Mouse (Mus musculus) left cerebral cortex, postnatal 10 days (tissue): ENCODE data around the gene Map3k7cl. TPM values are rescaled to one million over a fixed set of nuclear protein-coding genes. Genes with fewer than 3 reads are reported as not detected.

ENCODE experiments used
- DNase-seq, 2 experiments: peaks; one replicate each; pipeline ENCODE4 v3.0.0; 2021 to 2022; ENCODE audit warnings: low spot score in 2 of 2, mixed read lengths in 1 of 2; ENCODE audit errors: extremely low spot score in 1 of 2
- intact Hi-C: fragments of 180-260 bp; cut with DNase I; formaldehyde crosslinking; loops from one replicate; pipeline ENCODE4 v1.15.1; 2025
- total RNA-seq, 2 experiments: library from RNA; stranded (reverse); gene quantifications; 2 replicates each; pipeline ENCODE4 v1.2.3; 2021

Map3k7cl gene
- 1 to 10 TPM in 1 of 2 experiments, under 1 TPM in 1; 0.69 to 1.1 TPM for total RNA-seq

GRCm38 (mm10) chr16:87552907-87553691 lies at the start of gene Map3k7cl:
Gene Map3k7cl, plus strand, starts transcription at chr16:87553330.
- intact Hi-C loops: no loop called here
- DNase-seq: no peak

- no peak for DNase-seq
- intact Hi-C loops: no loop called here
Observed at GRCm38 (mm10) chr16:87511706-87512105, 41.4 kb upstream of the Map3k7cl start.

GRCm38 (mm10) chr16:87512331-87512730 lies 40.8 kb upstream of the Map3k7cl start:
- DNase-seq: no peak
- intact Hi-C loops: no loop called here

- DNase-seq: no peak
- intact Hi-C loops: no loop called here
Observed at GRCm38 (mm10) chr16:87524228-87524627, 28.9 kb upstream of the Map3k7cl start.

- no peak for DNase-seq
- intact Hi-C loops: no loop called here
Observed at GRCm38 (mm10) chr16:87527553-87528249, 25.4 kb upstream of the Map3k7cl start.

GRCm38 (mm10) chr16:87528755-87529154 lies 24.4 kb upstream of the Map3k7cl start:
- no peak for DNase-seq
- intact Hi-C loops: no loop called here

- intact Hi-C loops: no loop called here
- no peak for DNase-seq
Observed at GRCm38 (mm10) chr16:87548348-87548747, 4.8 kb upstream of the Map3k7cl start.

GRCm38 (mm10) chr16:87556320-87556719 lies 3.2 kb downstream of the Map3k7cl start:
- intact Hi-C loops: no loop called here
- DNase-seq: no peak

GRCm38 (mm10) chr16:87561501-87561900 lies 8.4 kb downstream of the Map3k7cl start:
- DNase-seq: no peak
- intact Hi-C loops: no loop called here

- intact Hi-C loops: no loop called here
- DNase-seq: no peak
Observed at GRCm38 (mm10) chr16:87563524-87563923, 10.4 kb downstream of the Map3k7cl start.

GRCm38 (mm10) chr16:87564564-87564963 lies 11.4 kb downstream of the Map3k7cl start:
- intact Hi-C loops: no loop called here
- no peak for DNase-seq

- intact Hi-C loops: no loop called here
- DNase-seq: peak; percentile 53 to 62
Observed at GRCm38 (mm10) chr16:87567572-87567971, 14.4 kb downstream of the Map3k7cl start.

- intact Hi-C loops: no loop called here
- DNase-seq: no peak
Observed at GRCm38 (mm10) chr16:87568241-87568640, 15.1 kb downstream of the Map3k7cl start.

GRCm38 (mm10) chr16:87569576-87570105 lies 16.5 kb downstream of the Map3k7cl start:
- no peak for DNase-seq
- intact Hi-C loops: no loop called here

GRCm38 (mm10) chr16:87570334-87570733 lies 17.2 kb downstream of the Map3k7cl start:
- intact Hi-C loops: no loop called here
- no peak for DNase-seq

GRCm38 (mm10) chr16:87573409-87573808 lies 20.3 kb downstream of the Map3k7cl start:
- no peak for DNase-seq
- intact Hi-C loops: no loop called here

- DNase-seq: no peak
- intact Hi-C loops: no loop called here
Observed at GRCm38 (mm10) chr16:87574160-87574559, 21.0 kb downstream of the Map3k7cl start.

GRCm38 (mm10) chr16:87575600-87575999 lies 22.5 kb downstream of the Map3k7cl start:
- DNase-seq: no peak
- intact Hi-C loops: no loop called here

- no peak for DNase-seq
- intact Hi-C loops: no loop called here
Observed at GRCm38 (mm10) chr16:87578881-87579280, 25.8 kb downstream of the Map3k7cl start.

GRCm38 (mm10) chr16:87579462-87579861 lies 26.3 kb downstream of the Map3k7cl start:
- no peak for DNase-seq
- intact Hi-C loops: no loop called here
